Mouse (Mus musculus) frontal cortex, adult (tissue): ENCODE results near the gene Snx32.

Experiments used
- ATAC-seq: cut with Nextera tagmentation; 2 replicates; pipeline ENCODE4 v1.9.2; 2017; ENCODE audit warnings: mild to moderate bottlenecking, moderate library complexity, mixed read lengths; ENCODE audit not compliant: low TSS enrichment

The Snx32 gene

GRCm38 (mm10) chr19:5457746-5458442 lies 52.4 kb downstream of the Snx32 start, which contains the start of gene Ccdc85b:
Gene Ccdc85b (minus strand): TSS chr19:5457894.
- ATAC-seq = 0 out of 2 replicates have a peak, but pooled peaks have one; percentile 3

DNA sequence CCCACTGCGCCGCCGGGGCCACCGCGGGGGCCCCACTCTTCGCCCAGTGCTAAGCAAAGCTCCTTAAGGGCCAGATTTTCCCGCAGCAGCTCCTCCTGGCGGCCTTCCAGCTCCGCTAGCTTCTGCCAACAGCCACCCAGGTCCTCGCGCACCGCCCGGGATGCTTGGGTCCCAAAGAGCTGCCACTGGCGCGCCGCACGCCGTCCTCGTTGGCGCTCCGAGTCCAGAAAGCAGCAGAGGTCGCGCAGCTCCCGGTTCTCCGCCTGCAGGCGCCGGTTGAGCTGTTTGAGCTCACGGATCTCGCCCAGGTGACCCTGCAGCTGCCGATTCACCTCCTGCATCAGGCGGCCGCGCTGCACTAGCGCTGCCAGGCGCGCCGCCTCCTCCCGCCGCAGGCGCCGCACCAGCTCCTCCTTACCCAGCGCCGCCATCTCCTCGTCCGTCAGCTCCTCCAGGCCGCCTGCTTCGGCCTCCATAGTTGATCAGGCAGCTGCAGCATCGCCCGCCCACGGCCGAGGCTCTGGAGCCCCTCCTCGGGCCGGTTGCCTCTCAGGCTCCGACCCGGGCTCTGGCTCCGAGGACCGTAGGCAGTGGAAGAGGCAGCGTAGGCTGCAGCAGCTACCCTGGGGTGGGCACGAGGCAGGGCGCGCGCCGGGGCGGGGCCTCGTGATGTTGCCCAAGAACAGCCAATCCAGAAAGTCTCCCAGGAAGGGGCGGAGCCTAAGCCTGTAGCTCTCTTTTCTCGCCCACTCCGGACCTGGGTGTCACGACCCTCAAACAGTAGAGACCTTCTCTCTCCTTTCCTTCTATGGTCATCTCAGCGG lies 53.2 kb downstream of the Snx32 start:
- ATAC-seq = peak; percentile 74

GRCm38 (mm10) chr19:5456241-5456921 lies 54.0 kb downstream of the Snx32 start:
- 0 out of 2 replicates have a peak, but pooled peaks have one; percentile 13 for ATAC-seq

- no peak for ATAC-seq
Observed at GRCm38 (mm10) chr19:5455568-5455967, 54.8 kb downstream of the Snx32 start.

DNA sequence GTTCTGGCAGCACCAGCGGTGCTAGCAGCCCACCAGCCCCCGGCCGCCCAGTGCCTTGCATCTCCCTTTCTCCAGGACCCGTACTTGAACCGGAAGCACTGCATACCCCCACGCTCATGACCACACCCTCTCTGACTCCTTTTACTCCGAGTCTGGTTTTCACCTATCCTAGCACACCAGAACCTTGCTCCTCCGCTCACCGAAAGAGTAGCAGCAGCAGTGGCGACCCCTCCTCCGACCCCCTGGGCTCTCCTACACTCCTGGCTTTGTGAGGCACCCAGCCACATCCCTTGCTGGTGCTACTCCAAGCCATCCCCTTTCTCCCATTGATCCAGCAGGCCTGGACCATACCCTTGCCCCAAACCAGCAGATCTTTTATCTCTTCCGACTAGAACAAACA lies 55.3 kb downstream of the Snx32 start:
- no peak for ATAC-seq

DNA sequence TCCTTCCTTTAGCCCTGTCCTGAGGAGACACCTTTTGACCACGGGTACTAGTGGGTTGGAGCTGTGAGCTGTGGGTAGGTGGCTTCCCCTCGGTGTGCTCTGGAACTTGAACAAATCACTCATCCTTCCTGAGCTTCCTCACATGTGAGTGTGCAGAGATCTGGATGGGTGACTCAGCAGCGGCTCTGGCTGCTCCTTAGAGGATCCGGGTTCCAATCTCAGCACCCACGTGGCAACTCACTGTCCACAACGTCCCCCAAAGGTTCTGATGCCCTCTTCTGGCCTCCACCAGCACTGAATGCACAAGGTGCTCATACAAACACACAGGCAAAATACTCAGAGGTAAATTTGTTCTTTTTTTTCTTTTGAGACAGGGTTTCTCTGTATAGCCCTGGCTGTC lies 58.6 kb downstream of the Snx32 start:
- no peak for ATAC-seq

- no peak for ATAC-seq
Observed at GRCm38 (mm10) chr19:5449673-5450072, 60.7 kb downstream of the Snx32 start.

- no peak for ATAC-seq
Observed at GRCm38 (mm10) chr19:5448354-5449150, 61.8 kb downstream of the Snx32 start.

- ATAC-seq = peak; percentile 72; the same call in 1 of the 2 replicates
Observed at GRCm38 (mm10) chr19:5447515-5448353, 62.6 kb downstream of the Snx32 start, which contains the start of gene Fosl1. Gene Fosl1 (plus strand): TSS chr19:5447547.

DNA sequence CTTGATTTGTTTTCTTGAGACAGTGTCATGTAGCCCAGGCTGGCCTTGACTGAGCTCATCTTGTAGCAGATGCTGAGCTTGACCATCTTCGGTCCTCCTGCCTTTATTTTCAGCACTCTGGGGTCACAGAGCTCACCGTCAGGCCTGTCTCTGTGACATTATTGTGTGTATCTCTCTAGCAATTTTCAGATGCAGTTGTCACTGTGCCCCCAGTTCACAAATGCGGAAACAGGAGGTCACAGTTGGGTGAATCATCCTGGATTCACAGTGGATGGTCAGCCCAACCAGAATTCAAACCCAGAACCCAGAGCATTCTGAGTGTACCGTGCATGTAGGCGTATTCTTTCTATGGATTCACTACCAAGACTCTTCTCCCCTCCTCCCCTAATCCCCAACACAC lies 64.6 kb downstream of the Snx32 start:
- ATAC-seq = no peak

GRCm38 (mm10) chr19:5444954-5445353 lies 65.4 kb downstream of the Snx32 start:
- no peak for ATAC-seq

DNA sequence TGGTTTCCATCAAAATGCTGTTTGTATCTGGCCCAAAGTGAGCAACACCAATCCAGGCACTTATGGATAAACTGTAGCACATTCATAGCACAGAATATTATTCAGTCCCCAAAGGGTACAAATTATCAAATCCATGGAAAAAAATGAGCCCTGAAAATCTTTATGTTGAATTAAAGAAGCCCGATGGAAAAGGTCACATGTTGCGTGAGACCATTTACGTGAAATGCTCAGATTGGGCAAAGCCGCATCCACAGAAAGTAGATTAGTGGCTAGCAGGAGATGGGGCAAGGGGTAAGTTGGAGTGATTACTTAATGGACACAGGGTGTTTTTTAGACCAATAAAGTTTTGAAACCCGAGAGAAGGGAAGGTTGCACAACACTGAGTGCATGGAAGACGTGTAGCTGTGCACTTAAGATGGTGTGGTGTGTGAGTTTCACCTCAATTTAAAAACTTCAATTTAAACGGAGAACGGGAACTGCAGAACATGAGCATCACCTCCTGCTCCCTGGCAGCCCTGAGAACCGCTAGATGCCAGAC lies 65.9 kb downstream of the Snx32 start:
- ATAC-seq = no peak
